Mouse (Mus musculus) testis, postnatal 10 days (tissue): ENCODE measurements around the gene Larp4b.

Experiments
- DNase-seq: peaks from one replicate; pipeline ENCODE4 v3.0.0; 2021; ENCODE audit warnings: low spot score

Larp4b gene

DNA sequence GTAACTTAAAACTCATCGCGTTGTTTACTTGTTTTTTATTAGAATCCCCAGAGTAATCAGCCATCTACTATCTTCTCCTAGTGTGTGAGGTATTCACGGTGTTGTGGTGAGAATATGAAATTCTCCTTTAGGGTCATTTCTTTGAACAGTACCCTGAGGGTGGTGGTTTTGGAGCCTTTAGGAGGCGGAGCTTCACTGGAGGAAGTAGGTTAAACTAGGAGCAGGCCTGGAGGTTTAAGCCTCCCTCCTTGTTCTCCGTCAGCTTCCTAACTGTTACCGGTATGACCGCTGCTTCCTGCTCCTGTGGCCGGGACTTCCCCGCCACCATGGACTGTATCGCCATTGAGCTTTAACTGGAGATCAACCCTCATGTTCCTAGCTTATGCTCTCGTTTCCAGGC, 86.5 kb downstream of the Larp4b start:
- no peak for DNase-seq

DNA sequence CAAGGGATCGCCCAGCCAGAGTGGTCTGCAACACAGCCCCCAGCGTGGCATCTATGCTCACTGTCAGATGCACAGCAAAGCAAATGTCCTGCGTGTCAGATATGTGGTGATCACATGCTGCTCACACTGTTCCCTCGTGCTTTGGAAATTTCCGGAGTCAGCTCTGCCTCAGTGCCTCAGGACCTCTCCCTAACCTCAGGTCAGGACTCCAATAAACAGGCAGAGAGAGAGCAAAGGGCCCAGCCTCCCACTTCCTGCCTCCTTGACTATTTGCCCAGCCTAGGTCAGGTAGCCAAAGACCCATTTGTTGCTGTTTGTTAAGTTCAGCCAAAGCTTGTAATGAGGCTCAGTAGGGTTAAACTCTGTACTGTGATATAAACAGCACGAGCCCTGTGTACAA, 87.4 kb downstream of the Larp4b start:
- DNase-seq, result no peak

DNA sequence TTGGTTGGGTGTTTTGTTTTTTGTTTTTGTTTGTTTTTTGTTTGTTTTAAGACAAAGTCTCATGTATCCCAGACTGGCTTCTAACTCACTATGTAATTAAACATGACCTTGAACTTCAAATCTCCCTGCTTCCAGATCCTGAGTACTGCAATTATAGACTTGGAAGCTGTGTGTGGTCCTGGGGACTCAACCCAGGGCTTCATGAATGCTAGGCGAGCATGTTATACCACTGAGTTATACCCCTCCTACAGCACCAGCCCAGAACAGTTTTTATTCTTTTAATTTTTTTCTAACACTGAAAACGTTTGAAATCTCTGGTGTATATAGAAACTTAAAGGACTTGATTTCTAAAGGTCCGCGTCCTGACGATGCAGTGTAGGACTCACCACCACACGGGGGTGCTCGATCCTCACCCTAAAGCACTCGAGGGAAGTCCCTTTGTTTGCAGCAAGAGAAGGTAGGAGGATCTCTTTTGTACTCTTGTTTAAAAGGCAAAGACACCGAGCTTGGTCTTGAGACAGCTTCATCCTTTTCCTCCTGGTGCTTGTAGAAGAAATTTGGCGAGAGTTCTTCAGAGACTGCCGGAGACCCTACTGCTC, 88.1 kb downstream of the Larp4b start:
- peak; percentile 87 for DNase-seq

DNA sequence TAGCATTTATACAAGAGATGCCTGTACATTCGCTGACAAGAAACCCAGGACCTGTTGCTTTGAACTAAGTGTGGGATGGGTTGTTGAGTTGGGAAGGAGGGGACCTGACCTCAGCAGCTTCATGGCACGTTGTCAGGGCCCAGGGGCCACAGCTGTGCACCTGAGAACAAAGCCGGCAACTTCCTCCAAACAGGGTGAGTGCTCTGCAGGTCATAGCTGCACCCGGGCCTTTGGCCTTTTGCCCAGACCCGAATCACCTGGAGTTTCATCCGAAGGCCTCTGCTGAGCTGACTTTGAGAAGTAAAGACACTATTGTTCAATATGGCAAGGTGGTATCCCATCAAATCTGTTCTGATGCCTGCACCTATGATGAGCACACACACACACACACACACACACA, 90.6 kb downstream of the Larp4b start:
- peak; percentile 43 for DNase-seq

DNA sequence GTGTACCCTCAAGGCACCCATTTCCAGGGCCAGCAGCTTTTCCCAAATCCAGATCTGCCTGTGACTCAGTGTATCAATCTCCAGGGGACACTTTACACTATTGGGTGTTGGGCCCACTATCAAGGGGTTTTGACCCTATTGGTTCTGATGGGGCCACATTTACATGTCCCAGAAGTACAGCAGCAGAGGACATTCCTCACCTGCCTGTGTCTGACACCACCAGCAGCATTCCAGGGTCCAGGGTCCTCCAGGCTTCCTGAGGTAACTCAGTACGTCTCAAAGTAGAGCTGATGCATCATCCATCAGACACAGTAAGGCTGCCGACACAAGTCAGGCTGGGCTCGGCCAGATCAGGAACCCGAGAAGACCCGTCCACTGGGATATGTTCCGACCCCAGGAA, 91.0 kb downstream of the Larp4b start:
- peak; percentile 28 for DNase-seq

DNA sequence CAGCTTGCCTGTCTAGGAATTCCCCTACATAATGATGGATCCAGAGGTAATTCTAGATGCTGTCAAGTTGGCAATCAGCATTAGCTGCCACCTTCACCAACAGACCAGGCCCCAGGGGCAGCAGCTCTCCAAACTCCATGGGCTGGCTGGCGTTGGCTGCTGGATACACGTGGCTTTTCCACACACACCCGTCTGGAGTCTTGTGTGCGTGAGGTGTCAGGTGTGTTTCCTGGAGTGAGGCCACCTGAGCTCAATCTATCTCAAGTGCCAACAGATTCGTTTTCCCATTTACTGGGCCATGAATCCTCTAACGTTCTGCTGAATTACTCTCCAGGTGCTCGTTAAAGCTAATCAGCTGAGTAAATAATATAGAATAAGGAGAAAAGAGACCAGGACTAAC, 93.5 kb downstream of the Larp4b start:
- peak; percentile 35 for DNase-seq

DNA sequence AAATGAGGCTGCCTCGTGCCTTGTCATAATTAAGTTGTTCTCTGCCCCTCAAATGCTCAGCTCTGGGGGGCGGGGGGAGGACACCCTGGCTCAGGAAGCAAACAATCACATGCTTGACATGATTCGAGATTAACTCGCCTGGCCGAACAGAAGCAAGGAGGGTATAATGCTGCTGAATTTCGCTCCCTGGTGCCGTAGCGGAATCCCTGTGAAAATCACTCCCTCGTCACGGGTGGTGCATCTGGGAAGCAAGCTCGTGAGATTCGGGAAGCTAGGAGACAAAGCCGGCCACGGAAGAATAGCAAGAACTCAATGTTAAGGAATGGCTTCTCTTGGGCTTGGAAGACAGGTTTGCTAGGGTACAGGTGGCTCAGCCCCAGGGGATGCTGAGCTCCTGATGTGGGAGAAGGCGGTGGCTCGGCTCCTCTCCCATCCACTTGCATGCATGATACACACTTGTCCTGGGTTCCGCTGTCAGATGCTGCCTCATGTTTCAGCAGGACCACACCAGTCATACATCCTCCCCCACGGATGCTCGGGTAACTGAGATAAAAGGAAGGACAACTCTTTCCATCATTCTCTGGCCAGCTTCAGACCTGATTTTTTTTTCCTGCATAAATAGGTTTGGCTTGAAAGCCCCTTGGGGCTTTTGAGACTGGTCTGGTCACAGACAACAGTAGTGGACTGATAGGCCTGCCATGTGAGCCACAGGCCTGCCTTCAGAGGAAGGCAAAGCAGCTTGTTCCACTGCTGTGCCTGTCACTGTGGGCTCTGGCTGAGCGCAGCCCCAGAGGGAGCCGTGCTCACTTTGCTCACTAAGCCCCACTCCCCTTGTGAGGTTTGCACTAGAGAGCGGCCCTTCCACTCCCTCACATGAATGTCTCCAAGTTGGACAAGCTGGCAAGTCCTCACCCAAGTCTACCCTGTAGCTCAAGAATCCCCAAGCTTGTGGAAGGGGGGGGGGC, 94.2 kb downstream of the Larp4b start:
- DNase-seq, result peak; percentile 36

DNA sequence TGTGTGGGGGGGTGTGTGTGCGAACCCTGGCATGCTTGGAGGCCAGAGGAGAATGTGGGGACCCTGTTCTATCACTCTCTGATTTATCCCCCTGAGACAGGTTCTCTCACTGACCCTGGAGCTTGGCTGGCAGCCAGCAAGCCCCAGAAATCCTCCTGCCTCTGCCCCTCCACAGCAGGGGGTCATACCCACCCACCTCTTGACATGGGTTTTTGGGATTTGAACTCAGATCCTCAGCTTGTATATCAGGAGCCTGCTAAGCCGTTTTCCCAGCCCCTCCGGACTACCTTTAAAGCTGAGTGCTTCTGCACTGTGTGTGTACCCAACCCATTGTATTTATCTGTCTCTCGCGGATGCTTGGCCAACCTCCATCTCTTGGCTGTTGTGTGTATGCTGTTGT, 95.8 kb downstream of the Larp4b start:
- DNase-seq, result peak; percentile 46

DNA sequence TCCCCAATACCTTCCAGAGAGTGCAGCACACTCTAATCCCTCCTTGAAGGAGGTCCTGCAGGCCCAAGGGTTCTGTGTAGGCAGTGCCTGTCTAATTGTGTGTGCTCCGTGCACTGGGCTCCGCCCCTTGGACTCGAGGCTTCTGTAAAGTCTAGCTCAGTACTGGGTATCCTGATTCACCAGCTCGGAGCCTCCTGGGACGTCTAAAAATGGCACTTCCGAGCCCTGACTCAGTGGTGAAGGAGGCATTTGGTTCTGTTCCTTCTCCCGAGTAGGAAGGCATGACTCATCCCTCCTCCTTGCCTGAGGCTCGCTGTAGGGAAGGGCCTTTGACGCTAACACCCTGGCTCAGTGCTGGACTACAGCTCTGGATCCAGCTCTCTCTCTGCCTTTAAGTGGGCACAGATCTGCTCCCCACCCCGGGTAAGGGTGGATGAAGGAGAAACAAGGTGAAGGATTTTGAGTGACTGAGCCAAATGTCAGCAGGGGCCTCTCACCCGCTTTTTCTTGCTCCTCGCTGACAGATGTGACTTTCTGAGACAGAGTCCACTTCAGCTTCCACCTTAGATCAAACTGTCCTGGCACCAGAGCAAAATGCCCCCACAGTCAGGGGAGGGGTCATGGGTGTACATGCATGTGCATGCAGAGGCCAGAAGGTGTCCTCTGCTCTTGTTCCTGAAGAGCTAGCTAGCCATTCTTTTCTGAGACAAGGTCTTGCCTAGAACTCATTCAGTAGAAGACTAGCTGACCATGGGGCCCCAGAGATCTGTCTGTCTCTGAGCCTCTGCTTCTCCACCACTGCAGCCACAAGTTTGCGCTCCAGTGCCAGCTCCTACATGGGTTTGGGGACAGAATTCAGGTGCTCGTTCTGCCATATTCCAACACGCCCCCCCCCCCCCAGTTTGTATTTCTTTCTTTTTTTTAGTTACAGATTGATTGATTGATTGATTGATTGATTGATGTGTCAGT, 97.8 kb downstream of the Larp4b start:
- peak; percentile 45 for DNase-seq

DNA sequence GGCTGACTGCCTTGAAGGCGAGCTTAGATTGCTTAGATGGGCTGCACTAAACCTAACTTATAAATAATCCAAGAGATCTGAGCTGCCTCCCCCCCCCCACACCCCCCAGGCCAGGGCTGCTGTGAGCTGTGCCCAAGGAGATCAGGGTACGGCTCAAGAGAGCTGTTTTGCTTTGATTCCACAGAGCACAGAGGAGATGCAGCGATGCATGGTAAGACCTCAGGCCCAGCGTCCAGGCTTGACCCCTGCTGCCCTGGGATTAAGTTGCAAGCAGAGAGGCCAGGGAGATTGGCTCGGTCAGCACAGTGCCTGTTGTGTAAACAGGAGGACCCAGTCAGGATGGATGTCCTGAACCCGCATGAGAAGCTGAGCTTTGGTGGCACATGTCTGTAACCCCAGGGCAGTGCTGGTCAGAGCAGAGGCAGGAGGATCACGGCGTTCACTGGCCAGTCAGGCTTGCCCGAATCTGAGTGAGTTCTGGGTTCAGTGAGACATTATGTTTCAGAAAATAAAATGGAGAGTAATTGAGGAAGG, 99.2 kb downstream of the Larp4b start:
- DNase-seq, result peak; percentile 33

DNA sequence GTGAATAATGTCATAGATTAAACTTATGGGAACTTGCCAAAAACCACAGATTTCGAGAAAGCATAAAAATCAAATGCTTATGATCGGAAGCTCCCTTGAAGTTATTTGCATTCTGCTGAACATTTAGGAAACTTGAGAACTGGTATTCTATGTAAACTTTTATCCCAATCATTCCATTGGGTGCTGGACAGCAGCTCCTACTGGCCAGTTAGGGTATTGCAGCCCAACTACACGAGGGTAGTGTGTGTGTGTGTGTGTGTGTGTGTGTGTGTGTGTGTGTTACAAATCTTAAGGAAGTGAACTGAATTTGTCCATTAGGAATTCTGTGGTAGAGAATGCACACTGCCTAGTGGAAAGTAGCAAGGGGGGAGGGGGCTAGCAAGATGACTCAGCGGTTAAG, 101.0 kb downstream of the Larp4b start:
- peak; percentile 44 for DNase-seq

DNA sequence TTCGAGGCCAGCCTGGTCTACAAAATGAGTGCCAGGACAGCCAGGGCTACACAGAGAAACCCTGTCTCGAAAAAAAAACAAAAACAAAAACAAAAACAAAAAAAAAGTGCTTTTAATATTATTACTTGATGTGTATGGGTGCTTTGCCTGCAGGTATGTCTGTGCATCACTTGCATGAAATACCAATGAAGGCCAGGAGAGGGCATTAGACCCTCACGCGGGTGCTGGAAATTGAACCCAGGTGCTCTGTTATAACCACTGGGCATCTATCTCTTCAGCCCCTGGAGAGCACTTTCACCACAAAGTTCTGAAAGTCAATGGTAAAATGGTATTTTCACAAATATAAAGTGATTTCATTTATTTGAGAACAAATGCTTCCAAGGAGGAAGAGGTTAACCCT, 101.9 kb downstream of the Larp4b start:
- DNase-seq, result peak; percentile 37

DNA sequence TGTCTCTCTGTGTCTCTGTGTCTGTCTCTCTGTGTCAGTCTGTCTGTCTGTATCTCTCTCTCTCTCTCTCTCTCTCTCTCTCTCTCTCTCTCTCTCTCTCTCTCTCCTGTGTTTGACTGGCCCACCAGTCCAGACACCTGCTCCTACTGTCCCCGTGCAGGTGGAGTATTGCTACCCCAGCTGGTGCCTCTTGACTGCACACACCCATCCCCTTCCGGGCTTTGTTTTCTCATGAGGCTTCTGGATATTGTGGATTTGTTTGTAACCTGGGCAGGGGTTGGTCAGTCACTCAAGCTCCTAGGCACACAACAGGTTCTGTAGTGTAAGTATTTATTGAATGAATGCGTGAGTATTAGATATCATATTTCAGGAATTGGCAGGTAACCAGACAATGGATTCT, 104.4 kb downstream of the Larp4b start:
- peak; percentile 23 for DNase-seq

DNA sequence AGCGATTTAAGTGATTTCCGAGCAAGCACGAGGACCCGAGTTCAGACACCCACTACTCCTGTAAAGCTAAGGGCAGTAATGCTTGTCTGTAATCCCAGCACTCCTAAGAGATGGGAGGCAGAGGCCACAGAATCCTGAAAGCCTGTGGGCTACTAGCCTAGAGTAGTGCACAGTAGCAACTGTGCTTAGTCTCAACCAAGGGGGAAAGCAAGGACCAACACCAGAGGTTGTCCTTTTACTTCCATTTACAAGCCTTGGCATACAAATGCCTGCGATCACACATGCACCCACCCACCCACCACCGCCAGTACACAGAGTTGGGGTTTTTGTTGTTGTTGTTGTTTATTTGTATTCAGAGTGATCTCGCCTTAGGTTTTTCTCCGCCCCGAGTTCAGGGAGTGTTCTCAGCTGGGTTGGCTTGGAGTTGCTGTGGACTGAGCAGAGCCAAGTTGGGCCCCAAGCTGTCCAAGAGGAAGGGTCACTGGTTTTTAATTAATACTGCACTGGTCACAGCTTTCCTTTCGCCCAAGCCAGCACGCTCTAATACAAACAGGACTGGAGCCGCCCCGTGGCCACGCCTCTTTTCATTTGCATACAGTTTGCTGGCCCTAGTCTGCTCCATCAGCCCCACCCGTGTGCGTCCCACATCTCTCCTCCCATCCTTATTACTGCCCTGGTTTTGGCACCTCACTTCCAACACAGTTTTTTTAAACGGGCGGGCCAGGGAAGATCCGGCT, 105.2 kb downstream of the Larp4b start:
- peak; percentile 46 for DNase-seq

DNA sequence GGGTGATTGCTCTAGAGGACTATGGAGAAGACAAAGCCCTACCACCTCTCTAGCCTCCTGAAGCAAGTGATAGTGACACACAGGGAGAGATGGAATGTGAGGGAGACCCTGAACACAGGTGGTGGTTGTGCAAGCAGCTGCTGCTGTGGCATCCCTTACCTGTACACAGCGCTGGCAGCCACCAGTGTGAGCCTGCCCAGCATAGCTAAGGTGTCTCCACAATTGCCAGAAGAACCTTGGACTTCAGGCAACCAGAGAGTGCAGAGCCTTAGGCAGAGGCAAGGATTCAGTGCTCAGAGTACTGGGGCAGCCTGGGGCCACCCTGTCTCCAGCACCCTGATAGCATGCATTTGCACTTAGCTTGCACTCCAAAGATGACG, 105.8 kb downstream of the Larp4b start:
- peak; percentile 22 for DNase-seq

DNA sequence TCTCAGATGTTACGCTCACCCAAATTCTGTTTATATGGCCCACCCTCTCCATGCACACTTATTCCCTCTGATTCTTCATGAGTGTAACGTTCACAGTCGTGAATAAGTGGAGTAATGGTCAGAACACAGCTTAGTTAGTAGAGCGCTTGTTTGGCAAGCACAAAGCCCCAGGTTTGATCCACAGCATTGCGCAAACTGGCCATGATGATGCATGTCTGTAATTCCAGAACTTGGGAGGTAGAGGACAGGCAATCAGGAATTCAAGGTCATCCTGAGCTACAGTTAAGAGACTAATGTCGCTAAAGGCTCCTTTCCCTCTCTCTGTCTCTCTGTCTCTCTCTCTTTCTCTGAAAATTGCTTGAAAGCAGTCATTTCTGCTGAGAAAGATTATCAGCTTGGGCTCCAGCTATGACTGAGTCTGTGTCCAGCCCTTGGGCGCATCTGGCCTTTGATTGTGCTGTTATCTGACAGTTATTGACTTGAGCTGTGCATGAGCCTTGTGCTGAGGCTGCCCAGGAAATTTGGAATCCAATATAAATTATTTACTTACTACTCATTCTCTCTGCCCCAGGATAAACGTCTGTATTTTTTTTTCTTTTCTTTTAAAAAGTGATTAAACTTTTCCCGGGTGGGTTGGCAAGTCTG, 129.2 kb downstream of the Larp4b start:
- DNase-seq, result no peak
